Mouse (Mus musculus): Measurements from ENCODE around the gene Fut7. TPM values are rescaled to one million over a fixed set of nuclear protein-coding genes. Genes with fewer than 3 reads are reported as not detected.

Fut7 gene
- total RNA-seq, 4 experiments from 2014 or later: 0.13 TPM; not detected in 3

DNA sequence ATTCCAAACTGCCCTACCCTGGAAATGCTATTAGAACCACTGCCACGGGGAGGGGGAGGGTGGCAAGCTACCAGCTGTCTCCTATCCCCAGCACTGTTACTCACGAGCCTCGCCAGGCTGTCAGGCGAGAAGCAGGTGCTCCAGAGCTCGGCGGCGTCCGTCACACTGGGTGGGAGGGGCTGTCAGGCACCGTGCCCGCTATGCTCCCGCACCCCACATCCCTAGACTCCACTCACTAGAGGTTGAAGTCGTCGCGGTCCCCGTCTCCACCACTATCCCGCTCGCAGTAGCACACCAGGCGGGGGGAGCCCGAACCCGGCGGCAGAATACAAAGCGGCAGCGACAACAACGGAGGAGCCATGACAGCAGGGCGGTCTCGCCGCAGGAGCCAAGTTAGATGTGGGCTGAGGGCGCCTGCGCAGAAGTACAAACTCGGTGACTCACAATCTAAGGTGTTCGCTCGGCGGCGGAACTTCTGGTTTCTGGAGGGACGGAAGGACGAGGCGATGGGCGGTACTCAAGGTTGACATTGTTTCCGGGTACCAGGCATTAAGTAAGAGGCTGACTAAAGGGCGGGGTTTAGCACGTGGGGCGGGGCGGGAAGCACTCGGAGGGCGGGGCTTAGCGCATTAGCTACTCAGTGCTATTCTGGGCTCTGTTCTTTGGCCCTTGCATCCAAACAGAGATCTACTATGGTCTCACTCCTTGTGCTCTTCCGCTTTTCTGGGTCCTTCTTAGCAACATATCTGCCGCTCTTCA, 37.7 kb downstream of the Fut7 start, which contains the start of gene Paxx:
Paxx (minus strand) TSS at position 544 of the 759 bp plus-strand sequence.
- peak; percentile 95 for DNase-seq

GRCm38 (mm10) chr2:25461407-25461806, 38.3 kb downstream of the Fut7 start:
- no peak for DNase-seq

DNA sequence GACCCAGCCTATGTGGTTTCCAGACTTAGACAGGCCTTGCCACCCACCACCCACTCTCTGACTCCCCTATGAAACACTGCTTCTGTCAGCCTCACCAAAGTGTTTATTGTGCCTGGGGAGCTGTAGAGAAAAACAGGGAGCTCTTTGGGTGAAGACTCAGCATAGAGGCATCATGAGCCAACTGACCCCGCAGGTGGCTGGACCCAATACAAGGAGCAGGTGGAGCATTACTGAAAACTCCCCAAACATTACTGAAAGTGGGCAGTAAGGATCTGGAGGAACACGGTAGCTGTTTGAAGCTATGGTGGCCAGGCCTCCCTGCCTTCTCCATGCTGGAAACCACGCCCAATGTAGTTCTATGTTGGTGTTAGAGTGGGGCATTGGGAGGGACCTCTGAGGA, 40.6 kb downstream of the Fut7 start:
- DNase-seq: no peak

DNA sequence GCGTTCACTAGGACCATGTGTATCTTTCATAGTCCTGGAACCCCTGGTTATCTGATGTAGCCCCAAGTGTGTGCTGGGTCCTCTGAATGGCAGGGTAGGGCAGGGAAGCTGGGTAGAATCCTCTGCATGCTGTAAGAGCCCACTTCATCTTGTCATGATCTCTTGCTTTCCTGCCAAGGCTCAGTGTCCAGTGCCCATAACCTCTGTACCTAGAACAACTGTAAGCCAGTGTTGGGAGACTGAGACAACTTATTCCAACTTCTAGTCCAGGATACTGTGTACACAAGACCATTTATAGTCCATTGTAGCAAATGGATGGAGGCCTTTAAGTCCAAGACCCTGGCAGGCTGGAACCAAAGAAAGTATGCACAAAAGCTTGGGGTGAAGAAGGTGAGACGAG, 42.2 kb downstream of the Fut7 start:
- no peak for DNase-seq

- no peak for DNase-seq
Measured at GRCm38 (mm10) chr2:25465816-25466635, 43.0 kb downstream of the Fut7 start.

- no peak for DNase-seq
Measured at GRCm38 (mm10) chr2:25467606-25468303, 44.7 kb downstream of the Fut7 start.

DNA sequence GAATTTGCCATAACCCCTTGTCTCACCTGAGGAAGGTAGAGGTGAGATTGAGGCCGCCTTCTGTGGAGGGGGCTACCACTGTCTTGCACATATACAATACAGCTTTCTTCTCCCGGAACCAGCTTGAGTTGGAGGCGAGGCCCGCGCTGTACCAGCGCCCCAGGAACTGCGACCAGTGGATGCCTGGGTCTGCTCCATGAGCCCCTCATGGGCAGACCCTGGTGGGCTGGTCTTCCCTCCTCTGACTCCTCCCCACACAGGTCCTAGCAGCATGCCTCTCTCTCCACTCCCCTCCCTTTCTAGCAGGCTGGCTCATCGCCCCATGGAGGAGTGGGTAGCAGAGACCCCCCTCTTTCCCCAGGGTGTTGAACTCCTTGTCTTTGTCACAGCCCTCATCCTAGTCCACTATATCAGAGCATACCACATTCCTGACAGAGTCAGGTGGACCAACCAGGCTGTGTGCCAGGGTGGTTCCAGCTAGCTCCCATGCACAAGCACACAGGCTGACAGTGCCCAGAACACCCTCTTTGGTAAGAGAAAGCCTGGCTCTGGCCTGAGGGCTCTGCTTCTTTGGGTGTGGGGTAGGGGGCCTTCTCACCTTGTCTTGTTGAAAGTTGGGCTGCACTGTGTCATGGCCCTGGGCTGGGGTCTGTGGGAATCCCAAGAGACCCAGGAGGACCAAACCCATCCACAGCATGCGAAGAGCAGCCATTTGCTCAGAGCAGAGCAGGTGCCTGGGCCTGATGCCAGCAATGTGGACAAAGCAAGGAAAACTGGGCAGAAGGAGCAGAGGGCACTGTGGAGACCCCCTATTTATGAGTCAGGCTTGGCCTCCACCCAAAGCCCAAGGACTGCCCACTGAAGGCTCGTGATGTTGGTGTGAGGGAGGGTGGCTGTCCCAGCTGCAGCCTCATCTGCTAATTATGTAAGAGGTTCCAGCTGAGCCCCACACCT, 46.2 kb downstream of the Fut7 start:
- no peak for DNase-seq

GRCm38 (mm10) chr2:25469969-25470368, 46.9 kb downstream of the Fut7 start, which contains the start of gene Ptgds:
Ptgds (minus strand) TSS chr2:25470046.
- no peak for DNase-seq

DNA sequence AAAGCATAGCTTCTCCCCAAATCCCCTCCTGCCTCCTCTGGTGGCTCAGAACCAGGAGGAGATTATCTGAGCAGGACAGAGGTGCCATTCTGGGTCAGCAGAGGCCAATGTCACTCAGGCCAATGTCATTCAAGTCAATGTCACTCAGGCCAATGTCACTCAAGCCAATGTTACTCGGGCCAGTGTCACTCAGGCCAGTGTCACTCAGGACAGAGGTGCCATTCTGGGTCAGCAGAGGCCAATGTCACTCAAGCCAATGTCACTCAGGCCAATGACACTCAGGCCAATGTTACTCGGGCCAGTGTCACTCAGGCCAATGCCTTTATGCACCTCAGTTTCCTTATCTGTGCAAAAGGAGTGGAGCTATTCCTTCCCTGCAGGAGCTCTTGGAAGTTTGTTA, 49.5 kb downstream of the Fut7 start:
- DNase-seq: no peak

Small RNA genes lying within 50 kb of the gene (microRNA-seq; reads per million reads assigned to microRNA genes)
- 0 to 0.34 reads per million in 2 experiments for gene Mir3087

Other genes starting within 250 kb of the Fut7 start
- gene Nrarp, start 242.5 kb upstream of the Fut7 start, total RNA-seq (2022): 1 to 10 TPM; 2.4 to 3.5 (median 2.7) TPM
- 10 to 100 TPM; 27.4 to 35.0 (median 31.7) TPM for gene Tor4a, start 226.4 kb upstream of the Fut7 start, total RNA-seq (2022)
- 10 to 100 TPM; 59.6 to 74.9 (median 68.6) TPM for gene Nelfb, start 211.8 kb upstream of the Fut7 start, total RNA-seq (2022)
- gene Stpg3, start 208.6 kb upstream of the Fut7 start, total RNA-seq (2022): not detected
- under 1 TPM in 1 of 4 experiments, not detected in 3; 0.27 TPM for gene Fam166a, start 204.5 kb upstream of the Fut7 start, total RNA-seq (2022)
- gene Tubb4b, start 198.6 kb upstream of the Fut7 start, total RNA-seq (2022): 100 to 1,000 TPM; 150 to 307 (median 222) TPM
- gene Slc34a3, start 188.9 kb upstream of the Fut7 start, total RNA-seq (2022): not detected
- gene Rnf224, start 186.5 kb upstream of the Fut7 start, total RNA-seq (2022): not detected
- gene Rnf208, start 181.0 kb upstream of the Fut7 start, total RNA-seq (2022): 10 to 100 TPM; 10.3 to 18.0 (median 12.3) TPM
- gene Cysrt1, start 180.8 kb upstream of the Fut7 start, total RNA-seq (2022): not detected
- 1 to 10 TPM; 2.2 to 8.9 (median 6.1) TPM for gene AL732309.1, start 176.4 kb upstream of the Fut7 start, total RNA-seq (2022)
- 10 to 100 TPM; 28.4 to 43.0 (median 31.5) TPM for gene Tmem203, start 167.8 kb upstream of the Fut7 start, total RNA-seq (2022)
- 10 to 100 TPM; 10.3 to 14.5 (median 11.1) TPM for gene Tprn, start 160.6 kb upstream of the Fut7 start, total RNA-seq (2022)
- gene Ssna1, start 150.8 kb upstream of the Fut7 start, total RNA-seq (2022): 10 to 100 TPM; 44.4 to 48.7 (median 47.0) TPM
- 100 to 1,000 TPM in 3 of 4 experiments, 10 to 100 TPM in 1; 94.6 to 118 (median 102) TPM for gene Anapc2, start 150.8 kb upstream of the Fut7 start, total RNA-seq (2022)
- gene Tmem210, start 135.1 kb upstream of the Fut7 start, total RNA-seq (2022): not detected
- gene Lrrc26, start 133.4 kb upstream of the Fut7 start, total RNA-seq (2022): not detected
- 10 to 100 TPM; 13.0 to 21.3 (median 17.8) TPM for gene Grin1, start 104.1 kb upstream of the Fut7 start, total RNA-seq (2022)
- gene Man1b1, start 90.9 kb upstream of the Fut7 start, total RNA-seq (2022): 10 to 100 TPM; 66.5 to 71.9 (median 67.6) TPM
- 10 to 100 TPM; 39.8 to 59.1 (median 45.7) TPM for gene Dpp7, start 66.9 kb upstream of the Fut7 start, total RNA-seq (2022)
- 10 to 100 TPM; 29.5 to 48.3 (median 31.5) TPM for gene Uap1l1, start 57.6 kb upstream of the Fut7 start, total RNA-seq (2022)
- under 1 TPM in 3 of 4 experiments, not detected in 1; 0.31 to 0.71 (median 0.61) TPM for gene Sapcd2, start 50.9 kb upstream of the Fut7 start, total RNA-seq (2022)
- gene Entpd2, start 27.4 kb upstream of the Fut7 start, total RNA-seq (2022): 1 to 10 TPM; 3.1 to 9.7 (median 5.1) TPM
- gene Npdc1, start 23.9 kb upstream of the Fut7 start, total RNA-seq (2022): 100 to 1,000 TPM; 148 to 171 (median 163) TPM
- 10 to 100 TPM; 48.9 to 73.0 (median 57.5) TPM for gene Abca2, start 5.4 kb downstream of the Fut7 start, total RNA-seq (2022)
- not detected for gene Clic3, start 33.6 kb downstream of the Fut7 start, total RNA-seq (2022)
- gene Paxx, start 37.8 kb downstream of the Fut7 start, total RNA-seq (2022): 10 to 100 TPM; 32.4 to 68.2 (median 43.4) TPM
- gene Ptgds, start 46.8 kb downstream of the Fut7 start, total RNA-seq (2022): 10 to 100 TPM in 1 of 4 experiments, 1 to 10 TPM in 3; 3.2 to 10.5 (median 4.4) TPM
- not detected for gene Lcn12, start 70.6 kb downstream of the Fut7 start, total RNA-seq (2022)
- gene Fbxw5, start 77.5 kb downstream of the Fut7 start, total RNA-seq (2022): 100 to 1,000 TPM in 3 of 4 experiments, 10 to 100 TPM in 1; 82.5 to 114 (median 107) TPM
- gene C8g, start 78.5 kb downstream of the Fut7 start, total RNA-seq (2022): 1 to 10 TPM in 3 of 4 experiments, under 1 TPM in 1; 0.70 to 2.3 (median 1.6) TPM
- 10 to 100 TPM; 22.6 to 35.3 (median 30.6) TPM for gene Traf2, start 123.7 kb downstream of the Fut7 start, total RNA-seq (2022)
- gene Edf1, start 134.6 kb downstream of the Fut7 start, total RNA-seq (2022): 100 to 1,000 TPM; 149 to 331 (median 215) TPM
- 10 to 100 TPM in 1 of 4 experiments, 1 to 10 TPM in 3; 1.4 to 11.0 (median 4.0) TPM for gene Mamdc4, start 151.6 kb downstream of the Fut7 start, total RNA-seq (2022)
- 10 to 100 TPM; 61.3 to 76.9 (median 66.1) TPM for gene Phpt1, start 152.0 kb downstream of the Fut7 start, total RNA-seq (2022)
- gene Ajm1, start 158.5 kb downstream of the Fut7 start, total RNA-seq (2022): 1 to 10 TPM; 1.6 to 4.8 (median 3.8) TPM
- 100 to 1,000 TPM; 121 to 178 (median 137) TPM for gene Rabl6, start 185.3 kb downstream of the Fut7 start, total RNA-seq (2022)
- not detected for gene Ccdc183, start 194.4 kb downstream of the Fut7 start, total RNA-seq (2022)
- gene Tmem141, start 198.7 kb downstream of the Fut7 start, total RNA-seq (2022): 10 to 100 TPM; 18.0 to 47.8 (median 27.3) TPM
- gene Fcna, start 204.8 kb downstream of the Fut7 start, total RNA-seq (2022): 1 to 10 TPM; 4.7 to 7.0 (median 5.5) TPM
- gene Lcn8, start 229.9 kb downstream of the Fut7 start, total RNA-seq (2022): not detected
- gene Lcn5, start 234.7 kb downstream of the Fut7 start, total RNA-seq (2022): not detected

Measured in adrenal gland, adult 8-10 months (tissue).